Mouse (Mus musculus) ES-E14 (cell line): ENCODE measurements around the gene Chid1. TPM values are rescaled to one million over a fixed set of nuclear protein-coding genes. Genes with fewer than 3 reads are reported as not detected.

Experiments
- DNase-seq: peaks from one replicate; pipeline ENCODE4 v3.0.0-alpha.2; 2013; ENCODE audit warnings: low read depth, low spot score
- H3K27ac ChIP-seq: 2 replicates; pipeline ENCODE4 v1.5.1; 2012; ENCODE audit warnings: low read depth, mild to moderate bottlenecking, low read length, moderate library complexity, mixed read lengths; ENCODE audit not compliant: poor library complexity, insufficient read depth, severe bottlenecking
- H3K36me3 ChIP-seq: 2 replicates; pipeline ENCODE4 v1.6.1; 2012; ENCODE audit warnings: mild to moderate bottlenecking, low read length, moderate library complexity, mixed read lengths; ENCODE audit not compliant: control insufficient read depth, poor library complexity, insufficient read depth, severe bottlenecking
- H3K4me1 ChIP-seq, 2 experiments: fragments of 150-350 bp in 1 of 2; sonication (generic) in 1 of 2; 2 replicates each; pipeline ENCODE4 v1.6.1; 2012; ENCODE audit warnings: low read length in 2 of 2, mild to moderate bottlenecking in 1 of 2, mixed read lengths in 1 of 2; ENCODE audit not compliant: control insufficient read depth in 2 of 2, insufficient read depth in 2 of 2, poor library complexity in 1 of 2
- H3K4me3 ChIP-seq, 2 experiments: fragments of 150-350 bp in 1 of 2; sonication (generic) in 1 of 2; 2 replicates each; pipeline ENCODE4 v1.5.1; 2012; ENCODE audit warnings: low read length in 2 of 2, low read depth in 1 of 2, mild to moderate bottlenecking in 1 of 2, mixed read lengths in 1 of 2; ENCODE audit not compliant: insufficient read depth in 1 of 2, poor library complexity in 1 of 2, severe bottlenecking in 1 of 2
- H3K9ac ChIP-seq: 2 replicates; pipeline ENCODE4 v1.6.1; 2012; ENCODE audit warnings: low read depth, mild to moderate bottlenecking, low read length, mixed read lengths; ENCODE audit not compliant: poor library complexity, insufficient read depth, severe bottlenecking
- H3K9me3 ChIP-seq: fragments of 150-350 bp; sonication (generic); 2 replicates; pipeline ENCODE4 v1.6.1; 2012; ENCODE audit warnings: low read depth, mild to moderate bottlenecking, low read length; ENCODE audit not compliant: control insufficient read depth, insufficient read depth
- CHD2 ChIP-seq: IDR thresholded peaks from 2 replicates; pipeline ENCODE4 v1.6.1; 2014; ENCODE audit warnings: mild to moderate bottlenecking, low read depth, low read length, inconsistent platforms
- HCFC1 ChIP-seq: IDR thresholded peaks from 2 replicates; pipeline ENCODE4 v1.6.1; 2012; ENCODE audit warnings: low read length, inconsistent platforms, borderline replicate concordance; ENCODE audit not compliant: insufficient read depth
- MAFK ChIP-seq: IDR thresholded peaks from 2 replicates; pipeline ENCODE4 v1.6.1; 2014; ENCODE audit warnings: mild to moderate bottlenecking, low read depth, low read length, inconsistent platforms; ENCODE audit not compliant: insufficient read depth
- ZC3H11A ChIP-seq: IDR thresholded peaks from 2 replicates; pipeline ENCODE4 v1.6.1; 2012; ENCODE audit warnings: low read depth, mild to moderate bottlenecking, inconsistent platforms, low read length, borderline replicate concordance
- ZNF384 ChIP-seq: IDR thresholded peaks from 2 replicates; pipeline ENCODE4 v1.6.1; 2012; ENCODE audit warnings: low read depth, low read length, inconsistent platforms
- in situ Hi-C, 2 experiments: fragments of 600-800 bp; cut with MboI; formaldehyde crosslinking; loops; one replicate each; pipeline ENCODE4 v1.15.1; 2025; ENCODE audit warnings: low sequenced_read_pairs in 2 of 2, inconsistent platforms in 1 of 2; ENCODE audit not compliant: unreplicated experiment in 2 of 2
- total RNA-seq: library from RNA; depleted of rRNA; stranded (reverse); fragments of 300-350 nt; gene quantifications from 2 replicates; pipeline ENCODE4 v1.2.3, GENCODE M21; 2012

Gene Chid1
- total RNA-seq, 1 experiment: 30.1 TPM

DNA sequence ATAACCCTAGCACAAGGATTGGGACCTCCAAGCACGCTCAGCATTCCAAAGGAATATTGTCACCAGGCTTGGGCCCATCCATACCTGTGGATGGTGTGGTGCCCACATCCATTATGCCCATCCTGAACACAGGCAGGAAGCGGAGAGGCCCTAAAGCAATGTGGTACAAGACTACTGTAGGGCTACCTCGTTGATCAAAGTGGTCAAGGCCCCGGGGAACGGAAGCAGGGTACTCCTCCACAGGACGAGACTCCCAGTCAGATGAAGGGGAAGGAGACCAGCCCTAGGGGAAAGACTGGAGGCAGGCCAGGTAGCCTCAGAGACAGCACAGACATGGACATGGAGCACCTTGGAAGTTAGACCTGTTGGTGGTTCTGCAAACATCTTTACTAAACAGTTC is 66.9 kb downstream of the Chid1 start:
- in situ Hi-C loops: no loop called here
- TF ChIP-seq ZC3H11A: no peak
- no peak for TF ChIP-seq CHD2
- TF ChIP-seq ZNF384: no peak
- no peak for TF ChIP-seq HCFC1
- TF ChIP-seq MAFK: no peak
- Histone ChIP-seq H3K36me3 (peaks cover 29% of the 10 kb centered on the region), H3K4me1 (peaks cover 0 to 32% of the 10 kb centered on the region in 2 experiments; a peak in 3 of 4 replicates), H3K9me3 (no peaks in the 10 kb centered on the region), H3K4me3 (no peak overlapping the region), H3K9ac (no peak overlapping the region), H3K27ac (no peak overlapping the region)
- DNase-seq: no peak

DNA sequence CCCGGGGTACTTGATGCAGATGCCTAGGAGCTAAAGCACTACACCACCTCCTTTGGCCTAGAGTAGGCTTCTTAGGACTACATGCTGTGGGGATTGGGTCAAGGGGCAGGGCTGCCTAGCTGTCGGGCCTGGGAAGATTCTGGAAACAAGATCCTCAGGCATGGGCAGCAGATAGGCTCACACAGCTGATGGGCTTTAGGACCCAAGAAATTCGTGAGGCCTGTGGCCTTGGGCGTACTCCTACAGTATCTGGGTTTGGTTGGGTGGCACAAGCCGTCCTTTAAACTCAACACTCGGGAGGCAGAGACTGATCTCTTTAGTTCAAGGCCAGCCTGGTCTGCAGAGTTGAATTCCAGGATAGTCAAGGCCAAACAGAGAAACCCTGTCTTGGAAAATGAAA is 67.4 kb downstream of the Chid1 start:
- in situ Hi-C loops: no loop called here
- no peak overlapping the region for H3K9ac ChIP-seq
- no peak overlapping the region for H3K27ac ChIP-seq
- H3K4me1 ChIP-seq: peaks cover 0 to 32% of the 10 kb centered on the region in 2 experiments; a peak in 3 of 4 replicates
- TF ChIP-seq HCFC1: no peak
- H3K9me3 ChIP-seq: no peaks in the 10 kb centered on the region
- peaks cover 29% of the 10 kb centered on the region for H3K36me3 ChIP-seq
- DNase-seq: no peak
- no peak overlapping the region for H3K4me3 ChIP-seq

DNA sequence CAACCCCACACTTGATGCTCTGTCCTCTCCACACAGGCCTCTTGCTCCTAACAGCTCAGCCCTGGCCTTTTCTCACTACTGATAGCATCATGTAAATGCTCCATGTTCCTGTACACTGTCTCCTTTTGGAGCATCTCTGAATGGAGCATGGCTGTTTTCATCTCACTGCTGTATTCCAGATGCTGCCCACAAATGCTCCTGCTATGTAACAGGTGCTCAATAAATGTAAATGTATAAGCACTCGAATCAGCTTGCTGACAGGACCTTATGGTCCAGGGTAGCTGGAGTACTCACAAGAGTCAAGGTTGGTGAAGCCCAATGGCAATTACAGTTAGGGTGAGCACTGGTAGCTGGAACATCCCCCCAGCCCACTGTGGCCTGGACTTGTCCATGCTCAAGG is 68.4 kb downstream of the Chid1 start:
- H3K4me3 ChIP-seq: no peak overlapping the region
- peaks cover 3 to 32% of the 10 kb centered on the region in 2 experiments; a peak in 3 of 4 replicates for H3K4me1 ChIP-seq
- no peaks in the 10 kb centered on the region for H3K9me3 ChIP-seq
- TF ChIP-seq HCFC1: no peak
- no peak for TF ChIP-seq ZC3H11A
- TF ChIP-seq ZNF384: no peak
- no peak for TF ChIP-seq CHD2
- no peak for TF ChIP-seq MAFK
- DNase-seq: no peak
- no peak overlapping the region for H3K27ac ChIP-seq
- peaks cover 29% of the 10 kb centered on the region for H3K36me3 ChIP-seq
- no peak overlapping the region for H3K9ac ChIP-seq
- in situ Hi-C loops: no loop called here

DNA sequence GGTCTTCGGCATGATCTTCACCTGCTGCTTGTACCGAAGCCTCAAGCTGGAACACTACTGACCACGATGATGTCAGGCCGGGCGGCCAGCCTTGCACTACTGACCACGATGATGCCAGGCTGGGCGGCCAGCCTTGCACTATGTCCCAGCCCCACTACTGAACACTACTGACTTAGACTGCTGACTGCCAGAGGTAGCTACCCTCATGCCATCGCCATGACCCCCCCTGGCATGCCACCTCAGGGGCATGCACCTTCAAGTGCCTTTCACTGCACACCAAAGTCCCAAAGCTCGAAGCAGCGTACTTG is 69.1 kb downstream of the Chid1 start:
- H3K4me1 ChIP-seq: peaks cover 3 to 35% of the 10 kb centered on the region in 2 experiments; a peak in 3 of 4 replicates
- no peak overlapping the region for H3K9ac ChIP-seq
- in situ Hi-C loops: no loop called here
- no peaks in the 10 kb centered on the region for H3K9me3 ChIP-seq
- no peak for TF ChIP-seq HCFC1
- H3K27ac ChIP-seq: no peak overlapping the region
- H3K4me3 ChIP-seq: no peak overlapping the region
- peaks cover 29% of the 10 kb centered on the region for H3K36me3 ChIP-seq
- no peak for DNase-seq

DNA sequence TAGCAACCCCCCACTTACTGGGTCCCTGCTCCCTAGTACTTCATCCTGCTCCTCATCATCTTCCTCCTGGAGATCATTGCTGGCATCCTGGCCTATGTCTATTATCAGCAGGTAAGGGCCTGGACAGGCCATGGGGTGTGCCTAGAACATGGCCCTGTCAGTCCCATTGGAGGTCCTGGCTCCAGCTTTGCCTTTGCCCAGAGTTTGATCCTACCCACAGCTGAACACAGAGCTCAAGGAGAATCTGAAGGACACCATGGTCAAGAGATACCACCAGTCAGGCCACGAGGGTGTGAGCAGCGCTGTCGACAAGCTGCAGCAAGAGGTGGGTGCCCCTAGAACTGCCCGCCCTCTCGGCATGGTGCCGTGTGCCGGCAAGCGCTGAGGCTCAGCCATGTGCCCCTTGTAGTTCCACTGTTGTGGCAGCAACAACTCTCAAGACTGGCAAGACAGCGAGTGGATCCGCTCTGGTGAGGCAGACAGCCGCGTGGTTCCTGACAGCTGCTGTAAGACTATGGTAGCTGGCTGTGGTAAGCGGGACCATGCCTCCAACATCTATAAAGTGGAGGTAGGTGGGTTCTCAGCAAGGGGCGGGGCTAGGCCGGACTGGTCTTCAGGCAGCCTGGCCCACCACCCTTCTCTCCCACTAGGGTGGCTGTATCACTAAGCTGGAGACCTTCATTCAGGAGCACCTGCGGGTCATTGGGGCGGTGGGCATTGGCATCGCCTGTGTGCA is 69.6 kb downstream of the Chid1 start:
- in situ Hi-C loops: no loop called here
- no peak for DNase-seq
- Histone ChIP-seq H3K36me3 (peaks cover 29% of the 10 kb centered on the region), H3K9ac (peak overlapping the region; percentile 8; the same call in 1 of the 2 replicates), H3K4me3 (no peak overlapping the region), H3K4me1 (peaks cover 3 to 38% of the 10 kb centered on the region in 2 experiments; a peak in 3 of 4 replicates), H3K27ac (peak overlapping the region; percentile 19; the same call in 1 of the 2 replicates), H3K9me3 (no peaks in the 10 kb centered on the region)
- TF ChIP-seq HCFC1 (no peak), ZC3H11A (no peak), MAFK (no peak), CHD2 (no peak), ZNF384 (no peak)
